Mouse (Mus musculus) bone marrow macrophage, adult 2 months (primary cell): ENCODE data around the gene Pafah2.

Experiments
- CTCF ChIP-seq: IDR thresholded peaks from 2 replicates; pipeline ENCODE4 v1.5.1; 2012; ENCODE audit warnings: low read depth, mild to moderate bottlenecking, low read length, moderate library complexity
- POLR2A ChIP-seq: IDR thresholded peaks from 2 replicates; pipeline ENCODE4 v1.6.1; 2012; ENCODE audit warnings: mild to moderate bottlenecking, low read depth, low read length, borderline replicate concordance

DNA sequence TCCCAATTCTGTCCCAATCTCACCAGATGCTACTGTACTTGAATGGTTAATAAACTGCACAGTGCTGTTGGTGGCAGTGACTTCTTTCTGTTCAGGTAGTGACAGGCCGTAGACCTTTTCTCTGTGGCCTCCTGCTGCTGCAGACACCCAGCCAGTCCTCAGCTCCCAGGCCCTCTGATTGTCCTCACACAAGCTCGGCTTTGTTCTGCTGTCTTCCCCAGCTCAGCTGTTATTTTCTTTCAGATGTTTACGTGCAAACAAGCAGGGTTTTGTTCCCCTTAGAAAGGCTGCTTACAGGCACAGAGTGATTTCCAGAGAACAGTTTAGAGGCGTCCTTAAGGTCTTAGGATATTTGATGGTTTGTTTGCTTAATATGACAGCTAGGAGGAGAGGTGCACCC lies 77.6 kb downstream of the Pafah2 start:
- TF ChIP-seq CTCF (no peak), POLR2A (no peak)
